Mouse (Mus musculus): ENCODE data around the gene Igsf6. TPM values are rescaled to one million over a fixed set of nuclear protein-coding genes. Genes with fewer than 3 reads are reported as not detected.

Gene Igsf6
- polyA plus RNA-seq, 1 experiment = 0.52 TPM

DNA sequence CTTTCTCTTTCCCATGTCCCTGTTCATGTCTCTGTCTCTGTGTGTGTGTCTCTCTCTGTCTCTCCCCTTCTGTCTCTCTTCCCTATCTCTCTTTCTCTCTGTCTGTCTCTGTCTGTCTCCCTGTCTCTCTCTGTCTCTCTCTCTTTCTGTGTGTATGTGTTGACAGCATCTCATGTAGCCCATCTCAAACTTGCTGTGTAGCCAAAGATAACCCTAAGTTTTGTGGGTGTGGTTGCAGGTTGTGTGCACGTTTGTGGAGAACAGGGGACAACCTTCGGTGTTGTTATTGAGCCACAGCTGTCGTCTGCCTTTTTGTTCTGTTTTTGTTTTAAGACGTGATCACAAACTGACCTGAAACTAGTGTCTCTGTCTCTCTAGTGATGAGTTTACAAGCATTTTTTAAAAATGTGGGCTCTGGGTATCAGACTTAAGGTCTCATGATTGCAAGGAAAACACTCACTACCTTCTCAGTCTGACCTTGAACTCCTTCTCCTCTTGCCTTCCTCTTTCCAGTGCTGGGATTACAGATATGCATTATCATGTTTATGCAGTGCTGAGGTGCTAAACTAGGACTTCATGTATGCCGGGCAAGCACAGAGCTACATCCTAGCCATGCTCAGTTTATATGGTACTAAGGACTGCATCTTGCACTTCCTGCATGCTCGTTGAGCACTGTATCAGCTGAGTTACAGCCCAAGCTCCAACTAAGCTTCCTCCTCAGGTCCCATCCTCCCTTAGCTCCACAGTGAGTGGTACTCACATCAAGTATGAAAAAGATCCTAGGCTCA is 49.0 kb downstream of the Igsf6 start:
- Histone ChIP-seq H3K27me3 (ENCODE audit: control insufficient read depth, insufficient read depth, low read length) (0 out of 2 replicates have a peak, but pooled peaks cover 3% of the 10 kb centered on the region), H3K36me3 (ENCODE audit: control insufficient read depth, insufficient read depth, low read length) (no peaks in the 10 kb centered on the region), H3K4me3 (ENCODE audit: low read depth, low read length) (no peak overlapping the region), H3K4me1 (ENCODE audit: control insufficient read depth, insufficient read depth, insufficient read length, low read length) (no peaks in the 10 kb centered on the region), H3K27ac (ENCODE audit: insufficient read depth, low read depth, low read length) (no peak overlapping the region)
- TF ChIP-seq POLR2A (IDR thresholded peaks at IDR 0.05; ENCODE audit: low read depth, low read length) = no peak
- TF ChIP-seq CTCF (IDR thresholded peaks at IDR 0.05; ENCODE audit: extremely low read depth, insufficient read length, insufficient replicate concordance, low read depth, low read length) = no peak
- 62% methylated on average over 6 of the region's 6 CpGs for WGBS

DNA sequence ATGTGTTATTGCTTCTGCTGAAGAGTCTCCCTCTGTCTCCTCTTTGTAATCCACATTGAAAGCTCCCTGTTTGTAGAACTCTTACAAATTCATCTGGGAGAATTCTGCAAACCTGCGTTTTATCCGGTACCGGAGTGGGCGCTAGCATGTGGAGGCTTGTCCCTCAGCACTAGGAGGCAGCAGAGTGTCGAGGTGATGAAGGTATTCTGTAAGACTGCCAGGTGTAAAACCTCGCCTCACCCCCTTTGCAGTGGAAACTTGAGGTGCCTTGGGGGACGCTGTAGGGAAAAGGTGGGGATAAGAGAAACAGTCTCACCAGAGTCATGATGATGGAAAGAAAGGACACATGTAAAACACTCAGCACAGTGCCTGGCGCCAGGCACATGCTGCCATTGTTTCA is 54.1 kb downstream of the Igsf6 start:
- Histone ChIP-seq H3K4me3 (ENCODE audit: low read depth, low read length) (no peak overlapping the region), H3K4me1 (ENCODE audit: control insufficient read depth, insufficient read depth, insufficient read length, low read length) (no peaks in the 10 kb centered on the region), H3K27me3 (ENCODE audit: control insufficient read depth, insufficient read depth, low read length) (0 out of 2 replicates have a peak, but pooled peaks cover 3% of the 10 kb centered on the region), H3K36me3 (ENCODE audit: control insufficient read depth, insufficient read depth, low read length) (no peaks in the 10 kb centered on the region), H3K27ac (ENCODE audit: insufficient read depth, low read depth, low read length) (no peak overlapping the region)
- TF ChIP-seq POLR2A (IDR thresholded peaks at IDR 0.05; ENCODE audit: low read depth, low read length) = no peak
- TF ChIP-seq CTCF (IDR thresholded peaks at IDR 0.05; ENCODE audit: extremely low read depth, insufficient read length, insufficient replicate concordance, low read depth, low read length) = peak; percentile 57; the same call in 1 of the 2 replicates
- WGBS = 30% methylated on average over 8 of the region's 8 CpGs

DNA sequence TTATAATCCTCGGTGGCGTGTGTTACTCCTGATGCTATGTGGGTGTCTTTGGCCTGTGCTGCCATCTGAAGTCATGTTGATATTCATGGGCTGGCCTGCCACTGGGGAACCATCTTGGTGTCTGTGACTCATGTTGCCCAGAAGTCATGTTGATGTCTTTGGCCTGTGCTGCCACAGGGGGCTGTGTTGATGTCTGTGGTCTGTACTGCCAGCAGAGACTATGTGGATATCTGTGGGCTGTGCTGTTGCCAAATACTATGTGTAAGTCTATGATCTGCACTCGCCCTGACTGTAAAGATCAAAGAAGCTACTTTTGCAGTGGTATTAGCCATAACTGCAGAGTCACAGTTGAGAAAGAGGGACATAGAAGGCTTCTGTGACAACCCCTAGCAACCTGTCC is 55.6 kb downstream of the Igsf6 start:
- no peak overlapping the region for H3K27ac ChIP-seq (ENCODE audit: insufficient read depth, low read depth, low read length)
- TF ChIP-seq CTCF (IDR thresholded peaks at IDR 0.05; ENCODE audit: extremely low read depth, insufficient read length, insufficient replicate concordance, low read depth, low read length) = no peak
- no peak for TF ChIP-seq POLR2A (IDR thresholded peaks at IDR 0.05; ENCODE audit: low read depth, low read length)
- WGBS = 85% methylated on average over 3 of the region's 3 CpGs
- no peaks in the 10 kb centered on the region for H3K36me3 ChIP-seq (ENCODE audit: control insufficient read depth, insufficient read depth, low read length)
- no peaks in the 10 kb centered on the region for H3K27me3 ChIP-seq (ENCODE audit: control insufficient read depth, insufficient read depth, low read length)
- no peak overlapping the region for H3K4me3 ChIP-seq (ENCODE audit: low read depth, low read length)
- no peaks in the 10 kb centered on the region for H3K4me1 ChIP-seq (ENCODE audit: control insufficient read depth, insufficient read depth, insufficient read length, low read length)

DNA sequence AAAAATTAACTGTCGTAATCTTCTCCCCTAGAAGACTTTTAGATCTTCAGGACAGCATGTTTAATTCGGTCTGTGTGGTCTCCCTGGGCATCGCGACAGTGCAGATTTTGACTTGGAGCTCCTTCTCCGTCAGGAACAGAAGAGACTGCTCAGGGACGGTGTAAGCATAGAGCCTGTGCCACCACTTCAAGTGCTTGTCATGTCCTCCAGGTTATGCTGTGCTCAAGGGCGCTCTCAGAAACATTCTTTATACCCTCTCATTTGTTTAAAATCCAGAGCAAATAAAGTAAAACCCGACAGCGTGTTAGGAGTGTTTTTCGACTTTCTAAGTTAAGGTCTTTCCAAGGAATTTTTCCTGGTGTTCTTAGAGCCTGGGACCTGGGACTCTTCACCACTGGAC is 59.9 kb downstream of the Igsf6 start:
- Histone ChIP-seq H3K27ac (ENCODE audit: insufficient read depth, low read depth, low read length) (no peak overlapping the region), H3K4me3 (ENCODE audit: low read depth, low read length) (no peak overlapping the region), H3K27me3 (ENCODE audit: control insufficient read depth, insufficient read depth, low read length) (no peaks in the 10 kb centered on the region; the same call in 1 of the 2 replicates), H3K36me3 (ENCODE audit: control insufficient read depth, insufficient read depth, low read length) (no peaks in the 10 kb centered on the region), H3K4me1 (ENCODE audit: control insufficient read depth, insufficient read depth, insufficient read length, low read length) (no peaks in the 10 kb centered on the region)
- 86% methylated on average over 10 of the region's 10 CpGs for WGBS
- no peak for TF ChIP-seq POLR2A (IDR thresholded peaks at IDR 0.05; ENCODE audit: low read depth, low read length)
- TF ChIP-seq CTCF (IDR thresholded peaks at IDR 0.05; ENCODE audit: extremely low read depth, insufficient read length, insufficient replicate concordance, low read depth, low read length) = no peak

Other genes with a start within 250 kb of the Igsf6 start
- 9.4 and 22.8 TPM in 2 replicates for gene Eef2k, start 231.7 kb downstream of the Igsf6 start, polyA plus RNA-seq (2012; rRNA removed)
- 6.9 and 10.9 TPM in 2 replicates for gene Polr3e, start 156.8 kb downstream of the Igsf6 start, polyA plus RNA-seq (2012; rRNA removed)
- gene Cdr2, start 92.3 kb downstream of the Igsf6 start, polyA plus RNA-seq (2012; rRNA removed) = 37.1 and 51.7 TPM in 2 replicates
- 0.11 and 0.13 TPM in 2 replicates for gene Mfsd13b, start 92.1 kb downstream of the Igsf6 start, polyA plus RNA-seq (2012; rRNA removed)
- 15.2 and 22.6 TPM in 2 replicates for gene Mettl9, start 40.1 kb downstream of the Igsf6 start, polyA plus RNA-seq (2012; rRNA removed)
- 0.08 and 0.38 TPM in 2 replicates for gene Otoa, start 7.1 kb upstream of the Igsf6 start, polyA plus RNA-seq (2012; rRNA removed)